Mouse (Mus musculus) cerebellum, adult 2 months (tissue): Measurements from ENCODE around the gene Aars.

ENCODE experiments used
- CTCF ChIP-seq: fragments of 200-500 bp; IDR thresholded peaks from 2 replicates; pipeline ENCODE4 v1.5.1; 2011; ENCODE audit warnings: low read depth, mild to moderate bottlenecking, control low read depth, low read length, moderate library complexity, borderline replicate concordance; ENCODE audit not compliant: insufficient read depth
- POLR2A ChIP-seq: fragments of 200-500 bp; IDR thresholded peaks from 2 replicates; pipeline ENCODE4 v1.6.1; 2011; ENCODE audit warnings: low read length, control low read depth, borderline replicate concordance; ENCODE audit not compliant: insufficient read depth

DNA sequence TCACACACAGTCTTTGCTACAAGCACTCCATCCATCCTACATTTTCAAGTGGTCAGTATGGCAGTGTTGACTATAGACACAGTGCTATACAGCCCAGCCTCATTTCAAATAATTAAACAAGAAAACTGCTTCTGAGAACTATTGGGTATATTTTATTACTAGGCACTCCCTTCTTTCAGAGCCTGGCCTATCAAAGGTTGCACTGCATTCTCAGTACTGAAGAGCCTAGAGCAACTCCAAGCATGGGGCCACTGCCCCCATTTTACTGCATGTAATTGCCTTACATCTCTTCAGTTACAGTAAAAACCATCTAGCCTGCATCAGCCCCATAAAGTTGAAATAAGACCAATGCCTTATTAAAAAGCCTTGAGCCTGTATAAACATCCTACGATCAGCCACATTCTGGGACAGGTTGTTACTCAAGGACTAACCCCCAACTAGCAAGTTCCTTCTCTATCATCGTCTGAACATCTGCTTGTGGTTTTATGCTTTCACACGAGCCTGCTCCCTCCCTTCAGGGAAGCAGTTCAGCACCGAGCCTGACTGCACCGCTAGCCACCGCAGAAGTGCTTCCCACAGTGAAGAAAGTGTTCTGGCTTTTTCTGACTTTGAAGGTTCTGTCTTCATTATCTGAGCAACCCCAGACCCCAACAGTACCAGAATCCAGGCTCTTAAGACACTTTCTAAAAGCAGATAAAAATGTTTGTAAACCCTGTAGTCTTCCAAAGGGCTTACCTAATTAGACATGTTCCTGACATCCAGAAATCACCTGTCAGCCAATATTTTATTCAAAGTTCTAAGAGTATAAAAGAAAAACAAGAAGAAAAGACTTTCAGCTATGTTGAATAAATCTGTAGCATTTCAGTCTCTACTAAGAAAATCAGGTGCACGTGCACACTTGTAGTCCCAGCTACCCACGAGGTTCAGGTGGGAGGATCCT lies 44.9 kb upstream of the Aars start:
- TF ChIP-seq CTCF (no peak), POLR2A (no peak)
